Mouse (Mus musculus) embryonic facial prominence, embryonic 12.5 days (tissue): ENCODE results near the gene Glud1. TPM values are rescaled to one million over a fixed set of nuclear protein-coding genes. Genes with fewer than 3 reads are reported as not detected.

Experiments
- ATAC-seq: fragments of 200-750 bp; cut with Nextera tagmentation; 2 replicates; pipeline ENCODE4 v1.8.0; 2017; ENCODE audit not compliant: insufficient number of reproducible peaks, insufficient read depth, low FRiP score, low TSS enrichment
- H3K27ac ChIP-seq: fragments of 300-500 bp; sonication (generic); 2 replicates; pipeline ENCODE4 v1.5.1; 2016; ENCODE audit warnings: mild to moderate bottlenecking
- H3K27me3 ChIP-seq: fragments of 300-500 bp; sonication (generic); 2 replicates; pipeline ENCODE4 v1.6.1; 2016; ENCODE audit warnings: mild to moderate bottlenecking, moderate library complexity
- H3K36me3 ChIP-seq: fragments of 300-500 bp; sonication (generic); 2 replicates; pipeline ENCODE4 v1.6.1; 2016; ENCODE audit warnings: mild to moderate bottlenecking
- H3K4me1 ChIP-seq: fragments of 300-500 bp; sonication (generic); 2 replicates; pipeline ENCODE4 v1.6.1; 2016
- H3K4me2 ChIP-seq: fragments of 300-500 bp; sonication (generic); replicated peaks from 2 replicates; pipeline ENCODE4 v1.6.1; 2016; ENCODE audit warnings: mild to moderate bottlenecking, moderate library complexity
- H3K4me3 ChIP-seq: fragments of 300-500 bp; sonication (generic); 2 replicates; pipeline ENCODE4 v1.5.1; 2016; ENCODE audit warnings: mild to moderate bottlenecking
- H3K9ac ChIP-seq: fragments of 300-500 bp; sonication (generic); 2 replicates; pipeline ENCODE4 v1.6.1; 2016; ENCODE audit warnings: mild to moderate bottlenecking, moderate library complexity
- H3K9me3 ChIP-seq: fragments of 300-500 bp; sonication (generic); 2 replicates; pipeline ENCODE4 v1.6.1; 2016; ENCODE audit warnings: mild to moderate bottlenecking, moderate library complexity
- WGBS: fragments of 180-500 bp; shearing (Covaris S2); methylation state at CpG from one replicate; pipeline ENCODE4 v1.1.7; 2016; 5-methylcytosine and 5-hydroxymethylcytosine counted together
- polyA plus RNA-seq: library from polyadenylated mRNA; unstranded; fragments of >200 nt; fragmentation: Nextera tagmentation; extraction: Ambion mirVana; gene quantifications from 2 replicates; pipeline ENCODE4 v1.2.1, GENCODE M21; 2016

The Glud1 gene
- polyA plus RNA-seq, 1 experiment from 2014 or later, result 102 TPM

DNA sequence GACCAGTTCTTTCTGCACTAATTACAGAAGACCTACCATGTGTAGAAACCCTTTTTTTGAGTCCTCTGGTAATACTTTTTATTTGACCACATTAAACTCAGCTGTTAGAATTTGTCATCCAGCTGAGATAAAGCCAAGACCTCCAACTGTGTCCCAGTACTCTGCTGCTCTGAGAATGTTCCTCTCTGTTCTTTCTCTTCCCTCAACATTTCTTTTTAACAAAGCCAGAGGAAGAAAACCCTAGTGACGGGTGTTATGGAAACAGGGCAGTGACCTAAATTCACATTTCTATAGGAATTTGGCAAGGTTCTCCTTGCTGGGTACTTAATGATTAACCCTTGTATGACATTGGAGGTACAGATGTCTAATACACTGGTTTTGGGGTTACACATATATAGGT, 28.9 kb downstream of the Glud1 start:
- H3K27ac ChIP-seq, result no peak overlapping the region
- no peak overlapping the region for H3K9ac ChIP-seq
- H3K4me3 ChIP-seq, result no peak overlapping the region
- peaks cover 80% of the 10 kb centered on the region for H3K36me3 ChIP-seq
- no peaks in the 10 kb centered on the region for H3K27me3 ChIP-seq
- H3K4me2 ChIP-seq, result no peak overlapping the region
- no peaks in the 10 kb centered on the region for H3K4me1 ChIP-seq
- no peak for ATAC-seq
- H3K9me3 ChIP-seq, result no peaks in the 10 kb centered on the region
- WGBS, result 78% methylated on average over 1 of the region's 1 CpGs

- H3K27ac ChIP-seq, result no peak overlapping the region
Measured at GRCm38 (mm10) chr14:34341993-34342392, 31.5 kb downstream of the Glud1 start.

GRCm38 (mm10) chr14:34343078-34343477, 32.6 kb downstream of the Glud1 start:
- Histone ChIP-seq H3K4me2 (no peak overlapping the region), H3K4me3 (no peak overlapping the region), H3K27me3 (no peaks in the 10 kb centered on the region), H3K36me3 (peaks cover 45% of the 10 kb centered on the region), H3K4me1 (0 out of 2 replicates have a peak, but pooled peaks cover 6% of the 10 kb centered on the region), H3K9me3 (no peaks in the 10 kb centered on the region), H3K27ac (no peak overlapping the region), H3K9ac (no peak overlapping the region)
- ATAC-seq, result no peak
- 89% methylated on average over 4 of the region's 4 CpGs for WGBS

More at GRCm38 (mm10) chr14:34341993-34342392, 31.5 kb downstream of the Glud1 start:
- H3K36me3 ChIP-seq, result peaks cover 56% of the 10 kb centered on the region
- H3K4me1 ChIP-seq, result 0 out of 2 replicates have a peak, but pooled peaks cover 6% of the 10 kb centered on the region
- no peak for ATAC-seq
- no peak overlapping the region for H3K4me2 ChIP-seq
- H3K9me3 ChIP-seq, result no peaks in the 10 kb centered on the region
- H3K4me3 ChIP-seq, result no peak overlapping the region
- WGBS, result 87% methylated on average over 4 of the region's 4 CpGs
- H3K27me3 ChIP-seq, result no peaks in the 10 kb centered on the region
- no peak overlapping the region for H3K9ac ChIP-seq

DNA sequence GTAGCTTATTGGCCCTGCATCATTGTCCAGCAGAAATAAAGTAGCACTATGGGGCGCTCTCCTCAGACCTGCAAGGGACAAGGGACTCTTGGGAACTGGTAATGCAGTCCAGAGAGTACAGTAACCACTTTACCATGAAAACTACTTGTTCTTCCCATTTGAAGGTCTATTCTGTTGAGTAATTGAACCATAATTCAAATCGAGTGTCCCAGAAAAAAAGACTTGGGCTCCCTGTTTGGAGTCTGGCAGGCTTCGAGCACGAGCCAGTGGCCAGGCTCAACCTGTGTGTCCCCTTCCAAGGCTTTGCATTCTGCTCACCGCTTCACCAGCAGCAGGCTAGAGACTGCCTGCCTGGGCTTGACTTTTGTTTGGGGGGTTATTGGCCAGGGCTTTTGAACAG, 33.8 kb downstream of the Glud1 start:
- Histone ChIP-seq H3K36me3 (peaks cover 37% of the 10 kb centered on the region), H3K27me3 (no peaks in the 10 kb centered on the region), H3K4me2 (no peak overlapping the region), H3K9me3 (no peaks in the 10 kb centered on the region), H3K4me1 (0 out of 2 replicates have a peak, but pooled peaks cover 6% of the 10 kb centered on the region), H3K4me3 (no peak overlapping the region), H3K9ac (no peak overlapping the region), H3K27ac (no peak overlapping the region)
- WGBS, result 86% methylated on average over 5 of the region's 5 CpGs
- ATAC-seq, result no peak

DNA sequence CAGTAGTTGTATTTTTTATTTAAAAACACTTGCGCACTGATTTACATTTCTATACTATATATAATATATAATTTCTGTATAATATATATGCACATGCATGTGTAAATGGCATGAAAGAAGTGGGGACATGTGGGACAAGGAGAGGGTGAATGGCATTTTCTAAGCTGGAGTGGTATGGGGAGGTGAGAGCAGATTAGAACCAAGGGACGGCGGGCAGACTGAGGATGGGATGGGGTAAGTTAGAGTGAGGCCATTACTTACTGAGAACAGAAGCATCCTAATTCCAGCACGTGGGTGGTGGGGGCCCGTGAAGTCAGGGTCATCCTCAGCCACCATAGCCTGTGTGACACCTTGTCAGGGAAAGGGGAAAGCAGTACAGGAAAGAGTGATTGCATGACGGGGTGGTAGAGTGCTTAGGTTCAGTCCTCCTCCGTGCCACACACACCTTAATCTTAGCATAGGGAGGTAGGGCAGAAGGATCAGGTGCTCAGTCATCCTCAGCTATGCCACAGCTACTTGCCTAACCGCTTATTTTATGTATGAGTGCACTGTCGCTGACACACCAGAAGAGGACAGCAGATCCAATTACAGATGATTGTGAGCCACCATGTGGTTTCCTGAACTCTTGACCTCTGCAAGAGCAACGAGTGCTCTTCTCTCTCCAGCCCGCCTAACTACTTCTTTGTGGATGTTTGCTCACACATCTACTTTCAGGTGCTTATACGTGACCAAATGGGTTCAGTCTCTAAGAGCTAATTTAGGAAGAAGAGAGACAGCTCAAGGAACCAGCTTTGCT, 35.4 kb downstream of the Glud1 start:
- H3K4me3 ChIP-seq, result no peak overlapping the region
- no peak for ATAC-seq
- no peak overlapping the region for H3K9ac ChIP-seq
- no peak overlapping the region for H3K4me2 ChIP-seq
- H3K9me3 ChIP-seq, result no peaks in the 10 kb centered on the region
- 56% methylated on average over 12 of the region's 12 CpGs for WGBS
- H3K27ac ChIP-seq, result no peak overlapping the region
- 0 out of 2 replicates have a peak, but pooled peaks cover 6% of the 10 kb centered on the region for H3K4me1 ChIP-seq
- peaks cover 28% of the 10 kb centered on the region for H3K36me3 ChIP-seq
- no peaks in the 10 kb centered on the region for H3K27me3 ChIP-seq

- Histone ChIP-seq H3K4me3 (no peak overlapping the region), H3K4me2 (no peak overlapping the region), H3K27me3 (no peaks in the 10 kb centered on the region), H3K27ac (no peak overlapping the region), H3K4me1 (0 out of 2 replicates have a peak, but pooled peaks cover 6% of the 10 kb centered on the region), H3K9ac (no peak overlapping the region), H3K36me3 (peaks cover 19% of the 10 kb centered on the region), H3K9me3 (no peaks in the 10 kb centered on the region)
- no peak for ATAC-seq
- WGBS, result 91% methylated on average over 5 of the region's 5 CpGs
Measured at GRCm38 (mm10) chr14:34347084-34347483, 36.6 kb downstream of the Glud1 start.

- Histone ChIP-seq H3K4me1 (0 out of 2 replicates have a peak, but pooled peaks cover 6% of the 10 kb centered on the region), H3K9ac (no peak overlapping the region), H3K27ac (no peak overlapping the region), H3K4me3 (no peak overlapping the region), H3K36me3 (peaks cover 8% of the 10 kb centered on the region), H3K27me3 (no peaks in the 10 kb centered on the region), H3K4me2 (no peak overlapping the region), H3K9me3 (no peaks in the 10 kb centered on the region)
- 80% methylated on average over 7 of the region's 7 CpGs for WGBS
- no peak for ATAC-seq
Measured at GRCm38 (mm10) chr14:34348301-34348700, 37.8 kb downstream of the Glud1 start.

DNA sequence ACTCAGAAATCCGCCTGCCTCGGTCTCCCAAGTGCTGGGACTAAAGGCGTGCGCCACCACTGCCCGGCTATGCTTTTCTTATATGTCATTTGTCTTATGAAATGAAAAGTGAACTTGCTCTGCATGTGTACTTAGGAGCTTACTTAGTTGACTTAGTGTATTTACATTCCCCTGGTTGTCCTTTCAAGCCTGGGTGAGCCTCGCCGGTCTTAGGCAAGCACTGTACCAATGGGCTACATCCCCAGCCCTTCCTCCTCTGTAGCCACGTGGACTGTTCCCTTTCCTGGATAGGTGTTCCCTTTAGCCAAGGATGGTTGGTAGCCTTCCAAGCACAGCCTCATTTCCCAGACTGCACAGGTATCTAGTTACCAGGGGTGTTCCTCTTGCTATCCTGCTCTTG, 38.5 kb downstream of the Glud1 start:
- no peak overlapping the region for H3K4me3 ChIP-seq
- H3K36me3 ChIP-seq, result peaks cover 5% of the 10 kb centered on the region; the same call in 1 of the 2 replicates
- no peak for ATAC-seq
- no peaks in the 10 kb centered on the region for H3K27me3 ChIP-seq
- H3K4me2 ChIP-seq, result no peak overlapping the region
- no peaks in the 10 kb centered on the region for H3K9me3 ChIP-seq
- 0 out of 2 replicates have a peak, but pooled peaks cover 6% of the 10 kb centered on the region for H3K4me1 ChIP-seq
- H3K9ac ChIP-seq, result no peak overlapping the region
- H3K27ac ChIP-seq, result no peak overlapping the region
- 86% methylated on average over 8 of the region's 8 CpGs for WGBS

- Histone ChIP-seq H3K4me3 (no peak overlapping the region), H3K9ac (no peak overlapping the region), H3K4me2 (no peak overlapping the region), H3K4me1 (no peaks in the 10 kb centered on the region), H3K27ac (no peak overlapping the region), H3K36me3 (no peaks in the 10 kb centered on the region), H3K27me3 (no peaks in the 10 kb centered on the region), H3K9me3 (no peaks in the 10 kb centered on the region)
- no peak for ATAC-seq
- 67% methylated on average over 3 of the region's 3 CpGs for WGBS
Measured at GRCm38 (mm10) chr14:34351660-34352059, 41.1 kb downstream of the Glud1 start.

DNA sequence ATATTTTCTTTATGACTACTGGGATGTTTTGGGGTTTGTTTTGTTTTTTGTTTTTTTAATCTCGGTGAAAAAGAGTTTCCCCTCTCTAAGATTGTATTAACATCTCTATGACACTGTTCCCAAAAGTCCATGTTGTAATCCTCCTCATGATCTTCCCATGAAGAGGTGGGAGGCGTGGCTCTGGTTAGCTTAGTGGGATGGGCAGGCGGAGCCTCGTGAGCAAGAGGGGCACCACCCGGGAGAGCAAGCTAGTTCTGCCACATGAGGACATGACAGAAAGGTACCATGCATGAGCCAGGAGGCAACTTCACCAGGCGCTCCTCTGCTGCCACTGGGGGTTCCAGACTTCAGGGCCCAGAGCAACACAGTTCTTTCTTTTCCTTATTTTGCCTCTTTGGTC, 42.0 kb downstream of the Glud1 start:
- no peak overlapping the region for H3K27ac ChIP-seq
- H3K9me3 ChIP-seq, result no peaks in the 10 kb centered on the region
- H3K27me3 ChIP-seq, result no peaks in the 10 kb centered on the region
- 66% methylated on average over 6 of the region's 6 CpGs for WGBS
- H3K36me3 ChIP-seq, result no peaks in the 10 kb centered on the region
- no peak overlapping the region for H3K4me3 ChIP-seq
- no peak for ATAC-seq
- H3K4me2 ChIP-seq, result no peak overlapping the region
- H3K4me1 ChIP-seq, result no peaks in the 10 kb centered on the region
- H3K9ac ChIP-seq, result no peak overlapping the region

DNA sequence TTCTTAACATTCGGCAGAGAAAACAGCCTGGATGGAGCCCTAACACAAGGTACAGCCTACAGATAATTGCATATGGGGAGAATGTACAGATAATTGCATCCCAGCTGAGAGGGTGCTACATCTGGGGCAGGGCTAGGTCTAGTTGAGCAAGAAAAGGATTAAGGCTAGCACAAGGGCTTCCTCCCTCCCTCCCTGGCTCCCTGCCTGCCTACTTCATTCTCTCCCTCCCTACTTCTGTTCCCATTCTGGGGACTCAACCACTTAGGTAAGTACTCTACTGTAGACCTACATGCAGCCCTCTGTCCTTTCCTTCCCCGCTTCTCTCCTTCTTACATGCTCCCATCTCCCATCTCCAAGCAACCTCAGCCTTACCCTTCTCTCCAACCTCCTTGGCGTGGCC, 42.8 kb downstream of the Glud1 start:
- H3K4me3 ChIP-seq, result no peak overlapping the region
- H3K36me3 ChIP-seq, result no peaks in the 10 kb centered on the region
- H3K9me3 ChIP-seq, result no peaks in the 10 kb centered on the region
- H3K27me3 ChIP-seq, result no peaks in the 10 kb centered on the region
- 94% methylated on average over 3 of the region's 3 CpGs for WGBS
- H3K9ac ChIP-seq, result no peak overlapping the region
- ATAC-seq, result no peak
- no peak overlapping the region for H3K27ac ChIP-seq
- no peaks in the 10 kb centered on the region for H3K4me1 ChIP-seq
- H3K4me2 ChIP-seq, result no peak overlapping the region

DNA sequence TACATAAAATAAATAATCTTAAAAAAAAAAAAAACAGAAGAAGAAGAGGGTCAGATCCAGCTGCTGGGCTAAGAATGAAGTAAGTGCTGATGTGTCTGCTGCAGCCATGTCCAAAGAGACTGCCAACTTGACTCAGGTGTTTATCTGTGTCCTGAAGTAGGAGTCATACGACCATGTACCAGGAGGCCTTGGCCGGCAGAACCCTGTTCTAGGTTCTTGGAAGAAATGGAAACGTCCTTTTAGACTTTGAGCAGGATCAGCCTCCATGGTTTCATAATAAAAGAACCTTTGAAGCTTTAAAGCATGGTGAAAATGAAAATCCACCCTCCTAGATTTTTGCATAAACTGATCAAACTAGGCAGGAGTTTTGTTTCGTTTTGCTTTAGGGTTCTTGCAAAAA, 43.9 kb downstream of the Glud1 start:
- WGBS, result 82% methylated on average over 4 of the region's 4 CpGs
- Histone ChIP-seq H3K9me3 (no peaks in the 10 kb centered on the region), H3K36me3 (no peaks in the 10 kb centered on the region), H3K4me1 (no peaks in the 10 kb centered on the region), H3K4me2 (no peak overlapping the region), H3K4me3 (no peak overlapping the region), H3K27me3 (no peaks in the 10 kb centered on the region), H3K9ac (no peak overlapping the region), H3K27ac (no peak overlapping the region)
- no peak for ATAC-seq
